Mouse (Mus musculus): ENCODE results near the gene Pef1. TPM values are rescaled to one million over a fixed set of nuclear protein-coding genes. Genes with fewer than 3 reads are reported as not detected.

Pef1 gene
- polyA plus RNA-seq, 1 experiment = 55.6 TPM

- Histone ChIP-seq H3K36me3 (ENCODE audit: control insufficient read depth, insufficient read depth, low read length) (no peaks in the 10 kb centered on the region), H3K27ac (ENCODE audit: control insufficient read depth, insufficient read depth, low read depth, low read length) (no peak overlapping the region), H3K4me1 (ENCODE audit: control insufficient read depth, insufficient read depth, low read length) (no peaks in the 10 kb centered on the region), H3K4me3 (ENCODE audit: control insufficient read depth, low read depth, low read length) (no peak overlapping the region), H3K27me3 (ENCODE audit: control insufficient read depth, insufficient read depth, low read length) (no peaks in the 10 kb centered on the region)
- TF ChIP-seq CTCF (IDR thresholded peaks at IDR 0.05; ENCODE audit: control insufficient read depth, insufficient read depth, insufficient replicate concordance, low read depth, low read length) (no peak), POLR2A (IDR thresholded peaks at IDR 0.05; ENCODE audit: control insufficient read depth, low read depth, low read length) (no peak)
These were observed 23.4 kb upstream of the Pef1 start for GRCm38 (mm10) chr4:130078816-130079485.

GRCm38 (mm10) chr4:130079521-130079920 lies 22.8 kb upstream of the Pef1 start:
- Histone ChIP-seq H3K4me1 (ENCODE audit: control insufficient read depth, insufficient read depth, low read length) (no peaks in the 10 kb centered on the region), H3K36me3 (ENCODE audit: control insufficient read depth, insufficient read depth, low read length) (no peaks in the 10 kb centered on the region), H3K4me3 (ENCODE audit: control insufficient read depth, low read depth, low read length) (no peak overlapping the region), H3K27ac (ENCODE audit: control insufficient read depth, insufficient read depth, low read depth, low read length) (no peak overlapping the region), H3K27me3 (ENCODE audit: control insufficient read depth, insufficient read depth, low read length) (no peaks in the 10 kb centered on the region)
- TF ChIP-seq CTCF (IDR thresholded peaks at IDR 0.05; ENCODE audit: control insufficient read depth, insufficient read depth, insufficient replicate concordance, low read depth, low read length) = no peak
- no peak for TF ChIP-seq POLR2A (IDR thresholded peaks at IDR 0.05; ENCODE audit: control insufficient read depth, low read depth, low read length)

DNA sequence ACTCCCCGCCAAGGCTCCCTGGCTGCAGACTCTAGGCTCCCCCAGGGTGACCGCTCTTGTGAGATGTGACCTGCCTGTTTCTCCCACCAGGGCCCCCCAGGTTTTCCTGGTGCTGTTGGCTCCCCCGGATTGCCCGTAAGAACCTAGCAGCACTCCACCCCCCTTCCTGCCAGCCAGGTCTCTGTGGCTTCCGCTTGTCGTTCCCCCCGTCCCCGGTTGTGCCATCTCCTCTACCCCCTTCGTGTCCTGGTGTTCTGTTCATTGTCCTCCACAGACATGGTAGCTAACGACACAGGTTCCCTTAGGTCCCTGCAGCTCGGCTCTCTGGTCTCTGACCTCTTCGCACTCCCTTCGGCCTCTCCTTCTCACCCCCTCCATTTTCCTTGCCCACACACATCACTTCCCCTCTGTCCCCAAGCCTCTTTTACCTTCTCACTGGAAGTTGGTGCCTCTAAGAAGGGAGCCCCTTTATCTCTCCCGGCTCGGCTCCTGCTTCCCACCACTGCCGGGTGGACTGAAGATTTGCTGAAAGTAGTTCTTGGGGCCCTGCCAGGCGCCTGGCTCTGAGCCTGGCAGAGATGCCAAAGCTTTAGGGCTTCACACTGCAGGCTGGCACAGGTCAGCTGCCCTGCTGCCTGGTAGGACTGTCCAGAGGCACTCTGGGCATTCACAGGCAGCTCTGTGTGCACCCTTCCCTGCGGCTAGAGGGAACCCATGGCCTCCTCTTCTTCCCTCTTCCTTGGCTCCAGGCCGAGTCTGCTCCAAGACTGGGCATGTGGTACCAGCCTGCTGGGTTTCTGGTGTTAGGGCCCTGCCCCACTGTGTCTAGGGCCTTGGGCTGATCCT lies 20.8 kb upstream of the Pef1 start:
- Histone ChIP-seq H3K27ac (ENCODE audit: control insufficient read depth, insufficient read depth, low read depth, low read length) (no peak overlapping the region), H3K27me3 (ENCODE audit: control insufficient read depth, insufficient read depth, low read length) (no peaks in the 10 kb centered on the region), H3K36me3 (ENCODE audit: control insufficient read depth, insufficient read depth, low read length) (no peaks in the 10 kb centered on the region), H3K4me1 (ENCODE audit: control insufficient read depth, insufficient read depth, low read length) (no peaks in the 10 kb centered on the region), H3K4me3 (ENCODE audit: control insufficient read depth, low read depth, low read length) (no peak overlapping the region)
- TF ChIP-seq POLR2A (IDR thresholded peaks at IDR 0.05; ENCODE audit: control insufficient read depth, low read depth, low read length) (peak; percentile 21; the same call in 1 of the 2 replicates), CTCF (IDR thresholded peaks at IDR 0.05; ENCODE audit: control insufficient read depth, insufficient read depth, insufficient replicate concordance, low read depth, low read length) (no peak)

DNA sequence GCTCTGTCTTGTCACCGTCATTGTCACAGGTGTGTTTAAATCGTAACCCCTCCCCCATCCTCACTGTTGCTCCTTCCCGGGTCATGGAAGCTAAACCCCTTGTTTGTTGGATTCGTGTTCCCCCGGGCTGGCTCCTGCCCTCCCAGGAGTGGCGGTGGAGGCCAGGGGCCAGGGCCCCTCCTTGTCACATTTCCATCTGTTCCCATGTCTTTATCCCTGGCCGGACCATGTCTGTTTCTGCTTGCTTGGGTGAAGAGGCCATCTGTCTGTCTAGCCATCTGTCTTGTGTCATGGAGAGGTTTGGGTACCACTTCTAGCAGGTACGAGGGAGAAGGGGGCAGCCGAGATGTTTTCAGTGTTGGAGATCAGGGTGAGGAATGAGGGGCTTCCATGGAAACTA lies 20.1 kb upstream of the Pef1 start:
- TF ChIP-seq POLR2A (IDR thresholded peaks at IDR 0.05; ENCODE audit: control insufficient read depth, low read depth, low read length) (no peak), CTCF (IDR thresholded peaks at IDR 0.05; ENCODE audit: control insufficient read depth, insufficient read depth, insufficient replicate concordance, low read depth, low read length) (no peak)
- Histone ChIP-seq H3K36me3 (ENCODE audit: control insufficient read depth, insufficient read depth, low read length) (no peaks in the 10 kb centered on the region), H3K27me3 (ENCODE audit: control insufficient read depth, insufficient read depth, low read length) (no peaks in the 10 kb centered on the region), H3K27ac (ENCODE audit: control insufficient read depth, insufficient read depth, low read depth, low read length) (no peak overlapping the region), H3K4me3 (ENCODE audit: control insufficient read depth, low read depth, low read length) (no peak overlapping the region), H3K4me1 (ENCODE audit: control insufficient read depth, insufficient read depth, low read length) (no peaks in the 10 kb centered on the region)

DNA sequence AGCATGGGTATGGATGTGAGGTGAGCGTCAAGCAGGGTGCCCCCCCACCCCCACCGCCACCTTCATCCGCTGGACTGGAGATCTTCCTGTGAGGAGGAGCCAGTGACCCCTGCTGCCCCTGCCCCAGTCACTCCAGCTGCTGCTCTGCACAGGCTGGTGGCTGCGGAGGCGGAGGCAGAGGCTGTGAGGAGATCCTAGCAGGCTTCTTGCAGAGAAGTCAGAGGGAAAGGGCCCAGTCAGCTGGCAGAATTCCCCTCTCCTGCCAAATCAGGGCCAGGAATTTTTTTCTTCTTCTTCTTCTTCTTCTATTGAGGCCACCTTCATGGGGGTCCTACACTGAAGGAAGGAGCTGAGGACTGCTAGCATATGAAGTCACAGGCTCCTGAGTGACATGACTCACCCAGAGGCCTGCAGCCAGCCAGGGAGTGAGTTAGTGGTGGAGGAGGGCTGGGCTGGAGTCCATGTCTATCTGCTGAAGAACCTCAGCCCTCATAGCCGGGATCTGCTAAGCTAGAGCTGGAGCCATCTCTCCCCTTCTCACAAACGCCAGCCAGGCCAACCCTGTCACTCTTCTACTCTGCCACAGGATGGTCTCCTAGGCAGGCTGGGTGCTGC lies 17.9 kb upstream of the Pef1 start:
- no peak overlapping the region for H3K27ac ChIP-seq (ENCODE audit: control insufficient read depth, insufficient read depth, low read depth, low read length)
- no peaks in the 10 kb centered on the region for H3K4me1 ChIP-seq (ENCODE audit: control insufficient read depth, insufficient read depth, low read length)
- no peaks in the 10 kb centered on the region for H3K36me3 ChIP-seq (ENCODE audit: control insufficient read depth, insufficient read depth, low read length)
- TF ChIP-seq CTCF (IDR thresholded peaks at IDR 0.05; ENCODE audit: control insufficient read depth, insufficient read depth, insufficient replicate concordance, low read depth, low read length) (no peak), POLR2A (IDR thresholded peaks at IDR 0.05; ENCODE audit: control insufficient read depth, low read depth, low read length) (no peak)
- H3K27me3 ChIP-seq (ENCODE audit: control insufficient read depth, insufficient read depth, low read length) = no peaks in the 10 kb centered on the region
- H3K4me3 ChIP-seq (ENCODE audit: control insufficient read depth, low read depth, low read length) = no peak overlapping the region

- Histone ChIP-seq H3K4me1 (ENCODE audit: control insufficient read depth, insufficient read depth, low read length) (no peaks in the 10 kb centered on the region), H3K4me3 (ENCODE audit: control insufficient read depth, low read depth, low read length) (no peak overlapping the region), H3K36me3 (ENCODE audit: control insufficient read depth, insufficient read depth, low read length) (peaks cover under 1% of the 10 kb centered on the region; the same call in 1 of the 2 replicates), H3K27me3 (ENCODE audit: control insufficient read depth, insufficient read depth, low read length) (no peaks in the 10 kb centered on the region), H3K27ac (ENCODE audit: control insufficient read depth, insufficient read depth, low read depth, low read length) (no peak overlapping the region)
- TF ChIP-seq POLR2A (IDR thresholded peaks at IDR 0.05; ENCODE audit: control insufficient read depth, low read depth, low read length) (no peak), CTCF (IDR thresholded peaks at IDR 0.05; ENCODE audit: control insufficient read depth, insufficient read depth, insufficient replicate concordance, low read depth, low read length) (no peak)
These were observed 17.0 kb upstream of the Pef1 start for GRCm38 (mm10) chr4:130085246-130085820.

DNA sequence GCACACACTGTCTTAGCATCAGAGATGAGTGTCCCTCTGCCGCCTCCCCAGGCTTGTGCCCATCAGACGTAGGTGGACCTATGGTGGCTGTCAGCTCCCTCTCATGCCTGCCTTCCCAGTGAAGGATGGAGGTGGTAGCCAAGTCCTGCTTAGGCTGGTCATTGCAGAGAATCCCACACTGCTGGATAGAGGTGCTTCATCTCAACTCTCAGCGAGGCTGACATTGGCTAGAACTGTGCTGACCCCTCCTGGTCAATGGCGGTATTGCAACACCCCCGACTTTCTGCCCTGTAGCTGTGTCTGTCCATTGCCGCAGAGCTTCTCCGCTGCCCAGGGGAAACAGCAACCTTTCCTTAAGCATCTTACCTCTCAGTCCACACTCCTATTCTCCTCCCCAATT lies 15.1 kb upstream of the Pef1 start:
- no peaks in the 10 kb centered on the region for H3K27me3 ChIP-seq (ENCODE audit: control insufficient read depth, insufficient read depth, low read length)
- H3K27ac ChIP-seq (ENCODE audit: control insufficient read depth, insufficient read depth, low read depth, low read length) = no peak overlapping the region
- no peaks in the 10 kb centered on the region for H3K4me1 ChIP-seq (ENCODE audit: control insufficient read depth, insufficient read depth, low read length)
- peaks cover 2% of the 10 kb centered on the region; the same call in 1 of the 2 replicates for H3K36me3 ChIP-seq (ENCODE audit: control insufficient read depth, insufficient read depth, low read length)
- H3K4me3 ChIP-seq (ENCODE audit: control insufficient read depth, low read depth, low read length) = no peak overlapping the region
- no peak for TF ChIP-seq POLR2A (IDR thresholded peaks at IDR 0.05; ENCODE audit: control insufficient read depth, low read depth, low read length)
- TF ChIP-seq CTCF (IDR thresholded peaks at IDR 0.05; ENCODE audit: control insufficient read depth, insufficient read depth, insufficient replicate concordance, low read depth, low read length) = peak; percentile 99

All from testis, adult 2 months (tissue).